Mouse (Mus musculus) E14TG2a.4 (cell line): Measurements from ENCODE around the gene Cavin4.

ENCODE experiments used
- H3K27me3 ChIP-seq: 2 replicates; pipeline ENCODE4 v1.6.1; 2014; ENCODE audit warnings: low read length, control low read depth; ENCODE audit not compliant: insufficient read depth
- H3K36me3 ChIP-seq: 2 replicates; pipeline ENCODE4 v1.6.1; 2014; ENCODE audit warnings: low read length, control low read depth; ENCODE audit not compliant: insufficient read depth
- H3K4me1 ChIP-seq: replicated peaks from 2 replicates; pipeline ENCODE4 v1.6.1; 2014; ENCODE audit warnings: low read depth, low read length, control low read depth
- H3K4me3 ChIP-seq: replicated peaks from 2 replicates; pipeline ENCODE4 v1.5.1; 2014; ENCODE audit warnings: mild to moderate bottlenecking, low read length
- H3K9me3 ChIP-seq: 2 replicates; pipeline ENCODE4 v1.6.1; 2014; ENCODE audit warnings: low read length, control low read depth
- CTCF ChIP-seq: conservative IDR thresholded peaks from 2 replicates; pipeline ENCODE4 v1.5.1; 2014; ENCODE audit warnings: low read length
- NANOG ChIP-seq: IDR thresholded peaks from 2 replicates; pipeline ENCODE4 v1.6.1; 2014; ENCODE audit warnings: borderline replicate concordance, low read length, mixed read lengths
- POU5F1 ChIP-seq: IDR thresholded peaks from 2 replicates; pipeline ENCODE4 v1.6.1; 2014; ENCODE audit warnings: low read length, borderline replicate concordance

Gene Cavin4

GRCm38 (mm10) chr4:48663271-48663670, at the start of gene Cavin4:
Cavin4 (plus strand) TSS chr4:48663514.
- Histone ChIP-seq H3K36me3 (peaks cover 88% of the 10 kb centered on the region), H3K4me3 (no peak within 1 kb of the TSS), H3K9me3 (no peaks in the 10 kb centered on the region), H3K27me3 (no peaks in the 10 kb centered on the region), H3K4me1 (peaks cover 33% of the 10 kb centered on the region)
- no peak for TF ChIP-seq NANOG
- no peak for TF ChIP-seq CTCF
- TF ChIP-seq POU5F1 = no peak

GRCm38 (mm10) chr4:48615483-48615882, 47.8 kb upstream of the Cavin4 start:
- Histone ChIP-seq H3K9me3 (no peaks in the 10 kb centered on the region), H3K4me3 (no peak overlapping the region), H3K27me3 (no peaks in the 10 kb centered on the region), H3K36me3 (peaks cover 84% of the 10 kb centered on the region), H3K4me1 (peaks cover 40% of the 10 kb centered on the region)
- no peak for TF ChIP-seq NANOG
- no peak for TF ChIP-seq CTCF
- no peak for TF ChIP-seq POU5F1

GRCm38 (mm10) chr4:48617201-48617600, 46.1 kb upstream of the Cavin4 start:
- Histone ChIP-seq H3K36me3 (peaks cover 83% of the 10 kb centered on the region), H3K4me3 (no peak overlapping the region), H3K9me3 (no peaks in the 10 kb centered on the region), H3K27me3 (no peaks in the 10 kb centered on the region), H3K4me1 (peaks cover 41% of the 10 kb centered on the region)
- no peak for TF ChIP-seq POU5F1

GRCm38 (mm10) chr4:48620121-48620520, 43.2 kb upstream of the Cavin4 start:
- Histone ChIP-seq H3K4me1 (peaks cover 58% of the 10 kb centered on the region), H3K4me3 (no peak overlapping the region), H3K27me3 (no peaks in the 10 kb centered on the region), H3K36me3 (peaks cover 78% of the 10 kb centered on the region), H3K9me3 (peaks cover 18% of the 10 kb centered on the region)
- TF ChIP-seq POU5F1 = no peak
- no peak for TF ChIP-seq CTCF
- no peak for TF ChIP-seq NANOG

- peaks cover 18% of the 10 kb centered on the region for H3K9me3 ChIP-seq
- H3K4me1 ChIP-seq = peaks cover 59% of the 10 kb centered on the region
- H3K36me3 ChIP-seq = peaks cover 76% of the 10 kb centered on the region
- H3K4me3 ChIP-seq = no peak overlapping the region
- TF ChIP-seq CTCF (no peak), NANOG (no peak), POU5F1 (no peak)
- H3K27me3 ChIP-seq = no peaks in the 10 kb centered on the region
Measured at GRCm38 (mm10) chr4:48622246-48622645, 41.1 kb upstream of the Cavin4 start.

- Histone ChIP-seq H3K27me3 (no peaks in the 10 kb centered on the region), H3K4me1 (peaks cover 63% of the 10 kb centered on the region), H3K36me3 (peaks cover 80% of the 10 kb centered on the region), H3K4me3 (0 out of 2 replicates have a peak overlapping the region, but pooled peaks have one; percentile 4), H3K9me3 (peaks cover 18% of the 10 kb centered on the region)
- no peak for TF ChIP-seq CTCF
- no peak for TF ChIP-seq NANOG
- TF ChIP-seq POU5F1 = no peak
Measured at GRCm38 (mm10) chr4:48622946-48623345, 40.4 kb upstream of the Cavin4 start.

- Histone ChIP-seq H3K4me3 (no peak overlapping the region), H3K9me3 (peaks cover 18% of the 10 kb centered on the region), H3K4me1 (peaks cover 73% of the 10 kb centered on the region), H3K36me3 (peaks cover 83% of the 10 kb centered on the region), H3K27me3 (no peaks in the 10 kb centered on the region)
- TF ChIP-seq CTCF (no peak), POU5F1 (no peak), NANOG (no peak; the same call in 1 of the 2 replicates)
Measured at GRCm38 (mm10) chr4:48624961-48625360, 38.4 kb upstream of the Cavin4 start.

- Histone ChIP-seq H3K4me1 (peaks cover 74% of the 10 kb centered on the region), H3K36me3 (peaks cover 84% of the 10 kb centered on the region), H3K4me3 (no peak overlapping the region), H3K27me3 (no peaks in the 10 kb centered on the region), H3K9me3 (peaks cover 18% of the 10 kb centered on the region)
- no peak for TF ChIP-seq CTCF
- TF ChIP-seq NANOG = no peak
- no peak for TF ChIP-seq POU5F1
Measured at GRCm38 (mm10) chr4:48625836-48626235, 37.5 kb upstream of the Cavin4 start.

- Histone ChIP-seq H3K36me3 (peaks cover 81% of the 10 kb centered on the region), H3K27me3 (no peaks in the 10 kb centered on the region), H3K4me3 (no peak overlapping the region), H3K9me3 (peaks cover 2% of the 10 kb centered on the region), H3K4me1 (peaks cover 49% of the 10 kb centered on the region)
- TF ChIP-seq CTCF = no peak
- TF ChIP-seq POU5F1 = no peak
- TF ChIP-seq NANOG = no peak
Measured at GRCm38 (mm10) chr4:48629445-48629844, 33.9 kb upstream of the Cavin4 start.
